Mouse (Mus musculus) lung, postnatal 14 days (tissue): Measurements from ENCODE around the gene Zzef1.
A peak's percentile ranks its signal among the peaks of the same experiment; 100 is the strongest.

Experiments
- DNase-seq: peaks from one replicate; pipeline ENCODE4 v3.0.0; 2021

Gene Zzef1

DNA sequence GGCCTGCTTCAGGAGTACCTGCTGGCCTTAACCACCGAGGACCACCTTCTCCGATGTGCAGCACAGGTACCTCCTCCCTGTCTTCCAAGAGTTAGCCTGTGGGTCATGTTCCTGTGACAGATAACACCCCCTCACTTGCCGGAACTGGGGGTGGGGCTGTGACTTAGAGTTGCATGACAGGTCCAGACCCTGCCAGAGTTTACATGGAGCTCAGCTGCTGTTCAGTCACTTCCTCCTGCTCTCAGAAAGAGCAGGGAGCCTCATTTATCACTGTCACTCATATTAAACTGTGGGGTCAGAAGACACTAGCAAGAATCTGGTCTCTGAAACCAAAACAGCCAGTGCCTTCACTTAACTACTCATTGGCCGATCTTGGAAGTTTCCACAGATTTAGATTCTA is 127.1 kb downstream of the Zzef1 start:
- peak; percentile 49 for DNase-seq

DNA sequence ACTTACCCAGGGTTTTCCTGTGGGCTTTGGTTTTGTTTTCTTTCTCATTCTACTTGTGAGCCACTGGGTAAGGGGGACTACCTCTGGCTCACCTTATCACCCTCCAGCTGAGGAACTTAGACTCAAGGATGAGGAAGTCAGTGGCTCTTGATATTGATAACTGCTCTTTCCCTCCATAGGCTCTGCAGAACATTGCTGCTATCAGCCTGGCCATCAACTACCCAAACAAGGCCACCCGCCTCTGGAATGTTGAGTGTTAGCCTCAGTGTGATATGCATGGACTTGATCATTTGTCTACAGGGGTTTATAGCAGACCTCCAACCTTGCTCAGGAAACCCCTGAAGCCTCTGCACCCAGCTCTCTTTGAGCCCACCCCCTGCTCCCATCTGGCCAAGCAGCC is 128.4 kb downstream of the Zzef1 start:
- no peak for DNase-seq

DNA sequence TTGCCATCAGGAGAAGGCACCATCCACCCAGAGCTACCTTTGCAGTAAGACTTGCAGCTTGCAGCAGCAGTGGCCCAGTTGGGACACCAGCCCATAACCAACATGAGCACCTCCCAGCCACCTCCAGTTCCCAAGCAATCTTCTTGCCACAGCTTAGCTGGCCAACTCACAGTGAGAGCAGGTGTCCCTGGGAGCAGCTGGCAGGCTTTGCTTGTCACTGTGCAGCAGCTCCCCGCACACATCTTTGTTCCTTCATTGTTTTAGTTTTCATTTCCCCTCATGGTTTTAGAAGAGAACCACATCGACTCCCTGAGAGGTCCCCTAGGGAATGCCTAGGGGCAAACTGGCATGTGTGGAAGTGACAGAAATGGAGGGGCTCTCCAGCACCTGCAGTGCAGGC is 129.0 kb downstream of the Zzef1 start:
- DNase-seq, result no peak

DNA sequence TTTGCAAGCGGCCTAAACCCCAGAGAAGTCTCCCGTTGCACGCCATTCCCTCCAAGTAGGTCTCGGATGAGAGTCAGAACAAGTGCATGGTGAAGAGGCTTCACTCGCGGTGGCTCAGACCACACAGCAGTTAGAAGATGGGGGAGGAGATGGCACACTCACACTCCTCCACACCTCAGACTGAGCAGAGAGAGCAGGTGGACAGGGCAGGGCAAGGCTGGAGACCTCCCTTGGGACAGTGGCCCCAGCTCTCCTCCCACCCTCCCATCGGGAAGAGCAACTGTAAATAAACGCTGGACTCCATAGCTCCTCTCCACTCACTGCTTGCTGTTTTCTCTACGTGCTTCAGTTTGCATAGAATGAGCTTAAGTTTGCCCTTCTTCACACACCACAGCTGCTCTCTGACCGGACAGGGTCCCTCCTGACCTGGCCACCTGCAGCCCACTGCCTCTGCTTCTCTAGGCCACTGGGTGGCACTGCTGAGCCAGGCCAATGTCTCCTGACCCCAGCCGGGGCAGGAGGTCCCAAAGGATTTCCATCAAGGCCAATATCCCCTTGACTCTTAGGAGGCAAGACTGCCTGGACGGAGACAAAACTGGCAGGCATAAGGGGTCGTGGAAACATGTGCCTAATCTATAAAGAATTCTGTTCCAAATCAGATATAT is 130.3 kb downstream of the Zzef1 start:
- DNase-seq, result peak; percentile 79

DNA sequence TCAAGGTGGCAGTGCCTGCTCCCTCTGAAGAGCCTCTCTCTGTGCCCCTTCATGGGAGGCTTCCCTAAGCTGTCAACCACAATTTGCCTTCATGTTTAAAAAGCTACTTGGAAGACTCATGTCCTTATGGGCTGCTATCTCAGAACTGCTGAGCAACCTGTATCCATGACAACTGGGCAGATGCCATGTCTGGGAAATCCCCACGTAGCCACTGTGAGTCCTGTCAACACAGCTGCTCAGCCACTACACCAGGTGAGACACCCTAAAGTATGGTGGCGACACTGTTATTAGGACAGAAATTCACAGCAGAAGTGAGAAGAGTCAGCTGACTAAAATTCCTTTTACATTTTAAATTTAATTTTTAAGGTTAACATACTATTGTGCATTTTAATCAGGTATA is 132.5 kb downstream of the Zzef1 start:
- DNase-seq, result no peak

DNA sequence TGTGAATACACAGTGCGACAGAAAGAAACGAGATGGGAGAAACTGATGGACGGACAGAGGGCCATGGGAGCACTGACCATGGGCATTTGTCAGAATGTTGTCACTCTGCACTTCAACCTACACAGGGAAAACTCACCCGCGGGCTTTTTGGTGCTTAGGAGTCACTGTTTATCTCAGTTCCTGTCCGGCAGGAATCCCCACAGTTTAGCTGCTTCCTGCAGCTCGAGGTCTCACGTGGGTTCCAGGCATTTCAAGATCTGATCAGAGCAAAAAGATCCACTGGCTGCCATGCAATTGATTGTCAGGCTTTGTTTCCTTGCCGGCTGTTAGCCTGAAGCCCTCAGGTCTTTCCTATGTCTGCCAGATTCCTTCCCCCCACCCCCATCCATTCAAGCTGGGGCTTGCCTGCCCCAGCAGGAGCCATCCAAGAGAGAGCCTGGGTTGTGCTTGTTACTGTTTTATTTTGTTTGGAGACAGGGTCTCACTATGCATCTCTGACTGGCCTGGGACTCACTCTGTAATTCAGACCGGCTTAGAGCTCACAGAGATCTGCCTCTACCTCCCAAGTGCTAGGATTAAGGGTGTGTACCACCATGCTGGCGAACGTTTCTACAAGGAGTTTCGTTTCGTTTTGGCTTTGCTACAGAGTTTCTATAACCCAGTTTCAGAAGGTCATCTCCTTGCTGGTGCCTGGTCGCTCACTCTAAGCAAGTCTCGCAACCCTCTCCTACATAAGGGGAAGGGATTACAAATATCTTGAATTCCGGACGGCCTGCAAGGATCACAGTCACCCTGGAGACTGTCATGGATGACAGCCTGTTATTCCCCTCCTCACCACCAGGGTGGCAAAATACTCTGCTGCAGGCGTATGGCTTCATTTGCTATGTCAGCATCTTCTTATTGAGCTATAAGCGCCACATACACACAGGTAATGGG is 144.4 kb downstream of the Zzef1 start:
- peak; percentile 70 for DNase-seq

DNA sequence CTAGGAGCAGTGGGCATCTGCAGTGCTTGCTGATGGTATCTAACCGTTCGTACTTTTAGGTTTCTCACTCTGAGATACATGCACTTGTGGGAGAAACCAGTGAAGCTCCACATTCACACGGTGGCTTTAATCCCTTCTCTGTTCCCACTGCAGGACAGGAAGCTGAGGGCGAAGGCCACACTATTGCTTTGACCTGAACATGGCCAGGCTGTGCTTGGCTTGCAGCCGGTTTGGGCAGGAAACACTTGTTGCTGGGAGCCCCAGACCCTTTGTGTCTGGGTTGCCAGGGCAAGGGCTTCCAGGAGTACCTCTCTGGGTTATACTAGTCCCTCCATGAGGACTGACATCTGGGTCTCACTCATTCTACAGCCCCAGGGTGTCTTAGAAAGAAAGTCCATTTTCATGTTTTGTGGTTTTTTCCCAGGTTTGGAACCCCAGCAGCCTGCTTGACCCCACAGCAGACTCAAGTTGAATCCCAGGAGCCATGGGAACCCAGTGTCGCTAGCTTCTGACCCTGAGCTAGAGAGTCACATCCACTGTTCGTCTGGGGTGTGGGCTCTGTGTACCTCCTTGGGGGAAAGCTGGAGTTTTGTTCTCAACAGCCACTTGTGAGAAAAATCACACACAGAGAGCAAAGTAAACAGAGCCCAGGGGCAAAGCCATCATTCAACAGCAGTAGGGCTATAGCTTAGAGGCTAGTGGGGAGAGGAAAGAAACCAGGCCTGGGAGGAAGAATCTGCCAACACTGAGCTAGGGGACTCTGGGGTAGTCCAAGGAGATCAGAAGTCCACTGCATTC is 149.2 kb downstream of the Zzef1 start:
- peak; percentile 54 for DNase-seq

DNA sequence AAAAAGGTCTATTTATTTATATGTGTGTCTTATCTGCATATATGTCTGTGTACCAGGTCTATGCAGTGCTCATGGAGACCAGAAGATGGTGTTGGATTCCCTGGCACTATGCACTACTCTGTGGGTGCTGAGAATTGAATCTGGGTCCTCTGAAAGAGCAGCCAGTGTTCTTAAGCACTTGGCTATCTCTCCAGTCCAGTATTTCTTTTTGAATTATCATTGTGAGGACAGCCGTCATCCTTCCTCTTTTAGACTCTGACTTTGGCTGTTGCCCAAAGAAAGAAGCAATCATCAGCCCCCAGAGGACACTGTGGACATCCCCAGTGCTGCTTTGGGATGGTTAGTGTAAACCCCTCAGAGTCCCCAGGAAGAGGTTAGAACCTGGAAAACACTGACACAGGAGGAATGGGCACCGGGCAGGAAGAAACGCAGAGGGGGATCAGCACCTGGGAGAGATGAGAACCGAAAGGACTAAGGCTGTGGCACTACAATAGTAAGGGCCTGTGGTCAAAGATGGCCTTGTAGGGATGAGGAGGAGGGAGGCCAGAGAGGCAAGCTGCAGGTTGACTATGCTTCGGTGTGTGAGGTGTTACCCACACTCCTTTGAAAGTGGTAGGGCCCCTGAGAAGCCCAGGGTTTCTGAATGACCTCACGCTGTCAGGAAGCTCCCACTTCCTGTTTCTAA is 150.0 kb downstream of the Zzef1 start:
- DNase-seq, result peak; percentile 45

DNA sequence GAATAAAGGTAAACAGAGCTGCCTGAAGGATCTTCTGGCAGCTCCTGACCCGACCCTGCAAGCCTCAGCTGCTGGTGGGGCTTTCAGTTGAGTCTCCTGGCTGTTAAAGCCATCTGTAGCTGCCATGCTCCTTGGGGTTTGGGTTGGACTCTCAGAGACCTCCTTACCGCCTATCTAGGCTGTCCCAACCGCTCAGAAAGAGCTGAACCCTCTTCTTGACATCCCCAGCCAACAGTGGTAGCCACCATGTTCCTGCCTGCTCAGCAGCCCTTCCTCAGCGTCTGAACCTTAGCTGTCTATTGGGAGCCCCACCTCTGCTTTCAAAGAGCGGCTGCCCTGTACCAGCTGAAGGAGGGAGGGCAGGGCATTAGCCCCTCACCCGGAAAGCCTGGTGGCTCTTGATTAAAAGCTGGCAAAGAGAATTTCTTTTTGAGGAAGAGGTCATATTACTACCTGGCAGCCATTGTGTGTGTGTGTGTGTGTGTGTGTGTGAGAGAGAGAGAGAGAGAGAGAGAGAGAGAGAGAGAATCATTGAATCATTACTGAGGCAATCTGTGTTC is 150.6 kb downstream of the Zzef1 start:
- no peak for DNase-seq

DNA sequence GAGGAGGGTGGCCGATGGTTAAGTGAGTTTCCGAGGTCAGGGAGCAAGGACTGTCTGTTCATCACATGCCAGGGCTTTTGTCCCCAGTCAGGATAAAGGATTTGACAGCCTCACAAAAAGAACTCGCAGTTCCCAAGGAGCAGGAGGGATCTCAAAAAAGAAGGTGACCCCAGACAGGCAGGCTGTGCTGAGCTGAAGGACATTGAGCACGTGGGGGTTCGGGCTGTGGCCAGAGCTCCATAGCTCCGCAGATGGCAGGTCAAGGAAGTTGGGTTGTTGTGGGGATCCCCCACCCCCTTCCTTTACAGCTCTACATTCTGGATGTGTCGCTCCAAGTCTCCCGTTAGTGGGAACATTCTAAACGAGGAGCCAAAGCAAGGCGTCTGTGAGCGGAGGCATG is 151.8 kb downstream of the Zzef1 start:
- no peak for DNase-seq

DNA sequence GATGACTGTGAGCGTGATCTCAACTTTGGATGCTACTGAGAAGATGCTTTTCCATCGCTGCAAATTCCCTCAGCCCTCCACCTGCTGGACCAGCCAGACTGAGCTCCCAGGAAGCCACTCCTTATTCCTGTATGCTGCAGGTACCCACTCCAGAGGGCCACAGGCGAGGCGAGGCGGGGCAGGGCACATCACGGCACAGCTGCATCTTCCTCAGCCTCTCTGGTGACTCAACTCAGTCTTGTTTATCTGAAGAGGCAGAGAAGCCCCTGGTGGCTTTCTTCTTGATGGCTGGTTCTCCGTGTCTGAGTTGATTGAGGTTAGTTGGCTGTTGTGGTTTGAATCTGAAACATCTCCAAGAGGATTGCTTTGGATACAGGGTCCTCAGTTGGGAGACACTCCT is 152.2 kb downstream of the Zzef1 start:
- no peak for DNase-seq

DNA sequence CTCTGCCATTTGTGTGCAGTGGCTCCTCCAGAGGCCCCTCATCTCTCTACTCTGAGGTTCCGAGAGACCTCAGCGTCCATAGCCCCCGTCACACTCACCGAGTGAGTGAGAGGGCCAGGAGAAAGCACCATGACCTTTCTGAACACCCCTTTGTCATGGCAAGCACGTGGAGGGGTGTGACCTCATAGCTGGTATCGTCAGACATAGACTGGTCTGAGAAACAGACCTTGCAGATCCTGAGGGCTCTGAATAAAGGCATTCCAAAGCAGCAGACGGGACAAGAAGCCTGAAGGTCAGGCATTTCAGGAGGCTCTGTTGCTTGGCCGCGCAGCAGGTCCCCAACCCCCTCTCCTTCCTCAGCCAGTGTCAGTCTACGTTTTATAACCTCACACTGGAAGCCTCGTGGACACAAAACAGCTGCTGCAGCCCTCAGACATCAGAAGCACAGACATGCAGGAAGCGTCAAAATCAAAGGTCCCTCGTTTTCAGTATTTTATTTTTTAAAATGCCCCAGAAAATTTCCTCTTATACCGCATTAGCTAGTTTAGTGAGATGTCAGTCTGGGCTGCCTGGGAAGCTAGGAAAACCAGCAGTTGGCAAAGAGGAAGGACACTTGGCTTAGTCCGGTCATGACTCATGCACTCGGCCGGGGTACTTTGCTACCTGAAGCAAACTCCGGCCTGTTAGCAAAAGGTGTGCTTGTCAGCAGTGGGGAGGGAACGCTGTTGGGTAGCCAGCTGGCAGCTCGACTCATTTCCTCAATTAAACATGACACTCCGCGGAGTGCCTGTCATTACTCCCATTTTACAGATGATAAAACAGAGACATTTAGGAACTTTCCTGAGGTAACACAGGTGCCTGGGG is 155.3 kb downstream of the Zzef1 start:
- DNase-seq, result peak; percentile 58

DNA sequence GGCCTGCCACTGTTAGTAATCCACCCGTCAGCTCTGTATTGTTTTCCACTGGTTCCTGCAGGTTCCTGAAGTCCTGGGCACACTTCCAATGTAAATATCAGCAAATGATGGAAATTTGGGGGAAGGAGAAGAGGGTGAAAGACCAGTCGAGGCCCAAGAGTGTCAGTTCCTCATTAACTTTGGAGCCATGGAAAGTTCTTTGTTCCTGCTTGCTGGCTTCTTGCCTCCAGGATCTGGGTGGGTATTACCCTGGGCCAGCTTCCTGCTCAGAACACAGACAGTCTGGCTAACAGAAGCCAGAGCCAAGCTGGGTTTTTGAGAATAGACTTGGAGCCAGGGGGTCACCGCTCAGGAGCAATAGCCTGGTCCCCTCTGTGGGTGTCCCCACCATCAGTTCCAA is 156.2 kb downstream of the Zzef1 start:
- peak; percentile 69 for DNase-seq

DNA sequence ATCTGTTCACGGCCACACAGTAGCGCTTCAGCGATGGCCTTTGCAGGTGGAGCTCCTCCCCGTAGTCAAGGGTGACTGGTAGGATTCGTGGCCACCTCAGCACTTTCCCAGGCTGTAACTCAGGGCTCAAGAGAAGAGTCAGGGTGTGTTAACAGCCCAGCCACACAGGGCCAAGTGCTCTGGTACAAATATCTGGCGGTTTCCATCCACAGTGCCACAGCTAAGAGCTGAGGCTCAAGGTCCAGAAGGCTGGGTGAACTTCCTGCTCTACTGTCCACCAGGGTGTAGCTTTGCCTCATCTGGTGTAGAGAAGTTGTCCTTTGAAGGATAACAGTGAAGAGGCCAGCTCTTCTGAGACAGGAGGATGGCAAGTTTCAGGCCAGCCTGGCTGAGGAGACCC is 156.7 kb downstream of the Zzef1 start:
- DNase-seq, result no peak

DNA sequence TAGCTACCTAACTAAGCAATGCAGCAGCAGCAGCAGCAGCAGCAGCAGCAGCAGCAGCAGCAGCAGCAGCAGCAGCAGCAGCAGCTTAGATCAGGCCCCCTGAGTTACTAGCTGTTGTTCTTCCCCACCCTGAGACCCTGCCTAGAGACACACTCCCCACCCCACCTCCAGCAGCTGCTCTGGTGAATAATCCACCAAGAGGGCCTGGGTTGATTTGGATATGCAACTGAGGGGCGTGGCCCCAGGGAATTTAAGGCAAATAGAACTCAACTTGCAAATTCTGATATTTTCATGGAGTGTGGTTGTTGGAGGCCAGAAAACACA is 157.1 kb downstream of the Zzef1 start:
- DNase-seq, result no peak

DNA sequence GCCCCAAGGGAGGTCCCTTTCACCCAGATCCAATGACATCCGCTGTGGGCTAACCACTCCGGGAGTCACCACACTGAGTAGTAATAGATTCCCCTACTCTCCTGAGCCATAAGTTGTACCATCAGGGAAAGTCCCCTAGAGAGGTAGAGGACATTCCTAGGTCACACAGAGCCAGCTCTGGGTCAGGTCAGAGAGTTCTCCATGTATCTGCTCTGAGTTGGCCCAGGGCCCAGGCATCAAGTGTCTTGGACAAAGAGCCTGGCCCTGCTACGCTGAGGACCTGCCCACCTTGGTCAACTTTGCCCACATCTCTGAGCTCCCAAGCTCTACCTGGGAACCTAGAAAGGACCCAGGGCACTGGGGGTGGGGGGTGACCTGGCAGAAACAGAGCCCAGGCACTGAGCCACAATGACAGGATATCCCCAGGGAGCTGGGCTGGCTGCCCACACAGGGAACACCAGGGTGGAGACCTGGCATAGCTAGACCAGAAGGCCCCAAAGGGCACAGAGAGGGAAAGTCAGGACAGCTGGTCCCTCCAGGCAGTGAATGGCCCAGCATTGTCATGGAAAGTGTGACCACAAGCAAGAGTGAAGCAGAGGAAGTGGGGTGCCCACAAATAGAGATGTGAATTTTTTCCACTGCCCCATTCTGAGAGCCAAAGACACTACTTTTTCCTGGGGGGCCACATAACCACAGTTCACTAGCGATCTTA is 157.6 kb downstream of the Zzef1 start:
- DNase-seq, result peak; percentile 85

DNA sequence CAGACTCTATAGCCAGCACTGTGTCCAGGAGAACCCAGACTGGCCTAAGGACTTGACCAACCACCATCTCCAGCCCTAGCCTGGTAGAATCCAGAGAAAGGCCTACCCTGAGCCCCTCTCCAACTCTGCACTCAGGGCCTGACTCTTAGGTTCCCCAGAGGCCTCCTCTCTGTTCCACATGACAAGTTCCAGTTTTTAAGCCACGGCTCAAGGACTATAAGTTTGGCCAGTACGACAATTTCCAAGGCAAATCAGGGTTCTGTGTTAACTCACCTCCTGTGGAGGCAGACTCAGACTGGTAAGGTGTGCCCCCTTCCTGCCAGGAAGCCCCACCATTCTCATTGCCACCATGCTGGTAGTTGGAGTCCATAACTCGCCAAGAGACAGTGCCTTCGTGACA is 158.2 kb downstream of the Zzef1 start:
- no peak for DNase-seq

DNA sequence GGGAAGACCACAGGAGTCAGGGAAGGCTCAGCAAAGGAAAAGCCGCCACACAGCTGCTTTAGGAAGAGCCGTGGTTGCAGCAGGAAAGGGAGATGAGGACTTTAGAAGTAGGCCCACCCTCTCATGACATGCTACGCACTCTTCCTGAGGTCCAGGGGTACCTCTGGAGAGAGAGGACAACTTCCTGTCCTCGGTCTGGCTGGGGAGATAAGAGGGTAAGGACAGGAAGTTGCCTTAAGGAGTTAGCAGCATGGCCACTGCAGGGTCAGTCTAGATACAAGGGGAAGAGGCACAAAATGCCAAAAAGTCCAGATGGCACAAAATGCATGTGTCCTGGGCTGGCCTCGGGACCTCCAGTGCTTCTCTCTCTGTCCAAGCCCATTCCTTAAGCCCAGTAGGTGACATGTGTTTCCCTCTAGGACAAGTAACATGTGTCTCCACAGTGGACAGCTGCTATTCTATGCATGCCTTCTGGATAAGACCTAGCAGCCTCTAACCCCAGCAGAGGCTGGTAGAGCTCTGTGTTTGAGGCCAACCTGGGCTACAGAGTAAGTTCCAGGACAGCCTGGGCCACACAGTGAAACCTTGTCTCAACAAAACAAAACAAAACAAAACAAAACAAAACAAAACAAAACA is 159.4 kb downstream of the Zzef1 start:
- DNase-seq, result peak; percentile 46

DNA sequence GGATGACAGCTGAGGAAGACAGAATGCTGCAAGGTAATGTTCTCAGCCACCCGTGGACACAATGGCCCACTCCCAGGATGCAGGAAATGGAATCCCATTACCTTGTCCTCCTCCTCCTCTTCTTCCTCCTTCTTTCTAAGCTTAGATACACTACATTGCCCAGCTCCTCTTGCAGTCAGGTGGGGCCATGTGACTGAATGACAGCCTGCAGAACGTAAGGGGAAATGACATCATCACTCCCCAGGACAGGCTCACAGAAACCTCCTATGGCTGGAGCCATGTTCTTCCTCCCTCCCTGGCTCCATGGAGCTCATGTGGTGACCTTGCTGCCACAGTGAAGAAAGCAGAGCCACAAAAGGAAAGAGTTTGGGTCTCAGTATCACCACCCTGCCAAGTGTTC is 161.3 kb downstream of the Zzef1 start:
- no peak for DNase-seq

DNA sequence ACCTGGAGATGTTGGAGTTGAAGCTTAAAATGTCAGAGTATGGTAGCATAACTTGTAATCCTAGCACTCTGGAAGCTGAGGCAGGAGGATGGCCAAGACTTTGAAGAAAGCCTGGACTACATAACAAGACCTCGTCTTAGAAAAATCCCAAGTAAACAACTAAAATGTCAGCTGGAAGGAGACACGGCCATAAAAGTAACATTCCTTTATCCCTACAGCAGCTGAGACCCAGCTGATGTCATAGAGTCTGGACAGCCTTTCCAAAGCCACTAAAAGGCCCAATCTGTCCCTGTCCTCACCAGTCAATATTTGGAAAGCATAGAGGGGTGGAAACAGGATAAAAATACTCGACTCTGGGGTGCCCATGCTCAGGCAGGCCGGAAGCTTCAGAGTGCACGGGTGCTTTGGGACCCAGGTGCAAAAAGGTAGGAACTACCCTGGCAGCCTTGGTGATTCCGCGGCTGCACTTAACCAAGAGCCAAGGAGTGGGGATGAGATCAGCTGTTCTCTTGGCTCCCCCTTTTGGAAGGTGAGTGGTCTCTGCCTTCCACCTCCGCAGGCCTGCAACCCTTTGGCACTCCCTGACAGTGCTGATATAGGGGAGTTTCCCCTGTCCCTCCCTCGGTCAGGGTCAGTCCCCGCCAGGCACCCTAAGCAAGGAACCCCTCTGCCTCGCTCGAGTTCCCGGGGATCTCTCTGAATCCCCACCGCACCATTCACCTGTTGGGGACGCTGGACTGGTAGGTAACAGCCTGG is 164.1 kb downstream of the Zzef1 start:
- no peak for DNase-seq
